Mouse (Mus musculus): ENCODE measurements around the gene Barx2. TPM values are rescaled to one million over a fixed set of nuclear protein-coding genes. Genes with fewer than 3 reads are reported as not detected.

Gene Barx2
- polyA plus RNA-seq, 1 experiment from 2014 or later = 6.1 TPM

GRCm38 (mm10) chr9:31850706-31851105 lies 62.6 kb downstream of the Barx2 start:
- no peaks in the 10 kb centered on the region for H3K36me3 ChIP-seq
- no peak overlapping the region for H3K4me2 ChIP-seq

DNA sequence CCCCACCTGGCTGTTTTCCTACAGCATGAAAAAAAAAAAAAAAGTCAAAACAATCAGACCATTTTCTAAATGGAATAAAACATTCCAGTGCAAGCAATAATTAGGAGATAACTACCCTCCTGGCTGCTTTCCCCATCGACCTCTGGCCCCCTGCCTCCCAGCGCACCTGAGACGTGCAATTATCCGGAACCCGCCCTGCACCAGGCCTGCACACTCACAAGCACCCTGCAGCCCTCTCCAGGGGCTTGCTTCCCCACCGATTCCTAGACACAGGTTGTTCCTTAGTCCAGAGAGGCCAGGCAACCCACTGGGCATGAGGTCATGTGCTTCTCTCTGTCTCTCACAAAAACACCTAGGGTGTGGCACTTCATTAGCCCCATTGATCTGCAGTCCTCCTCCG lies 63.9 kb downstream of the Barx2 start:
- H3K27ac ChIP-seq = no peak overlapping the region
- no peaks in the 10 kb centered on the region for H3K36me3 ChIP-seq
- no peaks in the 10 kb centered on the region for H3K9me3 ChIP-seq
- no peaks in the 10 kb centered on the region for H3K4me1 ChIP-seq
- H3K4me3 ChIP-seq = no peak overlapping the region
- H3K9ac ChIP-seq = no peak overlapping the region
- no peaks in the 10 kb centered on the region for H3K27me3 ChIP-seq
- no peak for ATAC-seq (ENCODE audit: insufficient number of reproducible peaks, low FRiP score, low TSS enrichment, low read depth)
- 54% methylated on average over 7 of the region's 7 CpGs for WGBS
- no peak overlapping the region for H3K4me2 ChIP-seq

More at GRCm38 (mm10) chr9:31850706-31851105, 62.6 kb downstream of the Barx2 start:
- H3K9ac ChIP-seq = no peak overlapping the region
- no peaks in the 10 kb centered on the region for H3K9me3 ChIP-seq
- no peak for ATAC-seq (ENCODE audit: insufficient number of reproducible peaks, low FRiP score, low TSS enrichment, low read depth)
- H3K27ac ChIP-seq = no peak overlapping the region
- 82% methylated on average over 4 of the region's 4 CpGs for WGBS
- H3K27me3 ChIP-seq = no peaks in the 10 kb centered on the region
- no peak overlapping the region for H3K4me3 ChIP-seq
- H3K4me1 ChIP-seq = no peaks in the 10 kb centered on the region

DNA sequence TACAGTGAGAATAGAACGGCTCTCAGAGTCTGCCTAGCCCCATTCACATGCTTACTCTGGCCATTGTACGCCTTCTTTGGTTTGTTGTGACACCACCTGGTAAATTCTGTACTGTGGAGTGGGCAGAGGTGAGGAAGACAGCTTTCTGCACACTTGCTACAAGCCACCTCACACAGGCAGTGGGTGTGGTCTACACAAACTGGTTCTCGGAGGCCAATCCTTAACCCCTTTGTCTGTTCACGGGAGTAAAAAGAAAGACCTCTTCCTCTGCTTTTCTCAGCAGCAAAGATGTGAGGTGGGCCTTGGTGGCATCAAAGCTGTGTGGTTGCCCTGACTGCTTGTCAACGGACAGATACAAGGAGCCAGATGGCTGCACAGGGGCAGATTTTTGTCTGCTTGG lies 68.6 kb downstream of the Barx2 start:
- Histone ChIP-seq H3K27ac (no peak overlapping the region), H3K4me2 (no peak overlapping the region), H3K4me1 (no peaks in the 10 kb centered on the region), H3K27me3 (no peaks in the 10 kb centered on the region), H3K36me3 (no peaks in the 10 kb centered on the region), H3K9ac (no peak overlapping the region), H3K4me3 (no peak overlapping the region), H3K9me3 (no peaks in the 10 kb centered on the region)
- ATAC-seq (ENCODE audit: insufficient number of reproducible peaks, low FRiP score, low TSS enrichment, low read depth) = no peak
- WGBS = 65% methylated on average over 5 of the region's 5 CpGs

- Histone ChIP-seq H3K9me3 (no peaks in the 10 kb centered on the region), H3K4me1 (peaks cover 4% of the 10 kb centered on the region; the same call in 1 of the 2 replicates), H3K4me2 (no peak overlapping the region), H3K27me3 (no peaks in the 10 kb centered on the region), H3K9ac (no peak overlapping the region), H3K4me3 (no peak overlapping the region), H3K36me3 (no peaks in the 10 kb centered on the region), H3K27ac (no peak overlapping the region)
- no peak for ATAC-seq (ENCODE audit: insufficient number of reproducible peaks, low FRiP score, low TSS enrichment, low read depth)
- 50% methylated on average over 10 of the region's 10 CpGs for WGBS
Observed at GRCm38 (mm10) chr9:31841108-31841815, 72.0 kb downstream of the Barx2 start.

- Histone ChIP-seq H3K36me3 (no peaks in the 10 kb centered on the region), H3K4me2 (no peak overlapping the region), H3K27me3 (no peaks in the 10 kb centered on the region), H3K9me3 (no peaks in the 10 kb centered on the region), H3K9ac (no peak overlapping the region), H3K4me1 (peaks cover 4% of the 10 kb centered on the region; the same call in 1 of the 2 replicates), H3K27ac (no peak overlapping the region), H3K4me3 (no peak overlapping the region)
- no peak for ATAC-seq (ENCODE audit: insufficient number of reproducible peaks, low FRiP score, low TSS enrichment, low read depth)
- 86% methylated on average over 4 of the region's 4 CpGs for WGBS
Observed at GRCm38 (mm10) chr9:31840571-31840970, 72.7 kb downstream of the Barx2 start.

- 67% methylated on average over 3 of the region's 3 CpGs for WGBS
- Histone ChIP-seq H3K9ac (no peak overlapping the region), H3K27ac (no peak overlapping the region), H3K4me3 (no peak overlapping the region), H3K36me3 (no peaks in the 10 kb centered on the region), H3K4me2 (no peak overlapping the region), H3K9me3 (no peaks in the 10 kb centered on the region), H3K4me1 (peaks cover 4% of the 10 kb centered on the region; the same call in 1 of the 2 replicates), H3K27me3 (no peaks in the 10 kb centered on the region)
- ATAC-seq (ENCODE audit: insufficient number of reproducible peaks, low FRiP score, low TSS enrichment, low read depth) = no peak
Observed at GRCm38 (mm10) chr9:31840037-31840436, 73.2 kb downstream of the Barx2 start.

DNA sequence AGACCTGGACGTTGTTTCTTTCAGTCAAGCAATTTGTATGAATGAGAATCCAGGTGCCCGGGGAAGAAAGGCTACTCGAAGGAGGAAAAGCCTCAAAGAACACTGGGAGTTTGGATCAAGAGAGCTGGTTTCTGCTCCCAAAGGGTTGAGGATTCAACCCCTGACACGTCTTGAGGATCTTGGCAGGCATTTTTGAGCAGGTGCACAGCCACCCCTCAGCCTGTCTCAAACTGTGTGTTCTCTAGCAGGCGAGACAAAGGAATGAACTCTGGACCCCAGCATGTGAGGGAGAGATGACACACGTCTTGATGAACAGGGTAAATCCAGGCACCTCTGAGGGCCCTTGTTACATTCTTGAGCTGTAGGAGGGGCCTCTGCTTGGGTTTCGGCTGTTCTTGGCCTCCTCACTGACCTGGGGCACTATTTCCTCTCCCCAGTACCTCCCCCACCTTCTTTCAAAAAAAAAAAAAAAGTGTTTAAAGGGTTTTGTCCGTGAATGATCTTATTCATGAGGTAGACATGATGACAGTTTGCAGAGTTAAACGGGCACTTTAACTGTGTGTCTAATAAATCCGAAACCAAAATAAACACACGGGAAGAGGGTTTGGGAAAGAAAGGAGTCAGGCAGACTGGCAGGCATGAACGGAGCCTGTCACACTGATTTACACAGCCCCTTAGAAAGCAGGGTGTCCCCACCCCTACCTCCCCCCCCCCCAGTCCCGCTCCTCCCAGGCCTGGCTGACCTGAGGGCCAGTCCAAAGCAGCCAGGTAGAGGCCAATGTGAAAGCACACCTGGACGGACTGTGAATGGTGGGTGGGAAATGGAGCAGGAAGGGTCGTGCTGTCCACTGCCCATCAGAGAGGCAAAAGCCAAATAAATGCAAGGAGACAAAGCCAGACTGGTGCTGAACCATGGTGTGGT lies 73.9 kb downstream of the Barx2 start:
- WGBS = 36% methylated on average over 15 of the region's 15 CpGs
- Histone ChIP-seq H3K36me3 (no peaks in the 10 kb centered on the region), H3K9me3 (no peaks in the 10 kb centered on the region), H3K27ac (no peak overlapping the region), H3K27me3 (no peaks in the 10 kb centered on the region), H3K4me3 (no peak overlapping the region), H3K9ac (no peak overlapping the region), H3K4me2 (no peak overlapping the region), H3K4me1 (peaks cover 4% of the 10 kb centered on the region; the same call in 1 of the 2 replicates)
- no peak for ATAC-seq (ENCODE audit: insufficient number of reproducible peaks, low FRiP score, low TSS enrichment, low read depth)

DNA sequence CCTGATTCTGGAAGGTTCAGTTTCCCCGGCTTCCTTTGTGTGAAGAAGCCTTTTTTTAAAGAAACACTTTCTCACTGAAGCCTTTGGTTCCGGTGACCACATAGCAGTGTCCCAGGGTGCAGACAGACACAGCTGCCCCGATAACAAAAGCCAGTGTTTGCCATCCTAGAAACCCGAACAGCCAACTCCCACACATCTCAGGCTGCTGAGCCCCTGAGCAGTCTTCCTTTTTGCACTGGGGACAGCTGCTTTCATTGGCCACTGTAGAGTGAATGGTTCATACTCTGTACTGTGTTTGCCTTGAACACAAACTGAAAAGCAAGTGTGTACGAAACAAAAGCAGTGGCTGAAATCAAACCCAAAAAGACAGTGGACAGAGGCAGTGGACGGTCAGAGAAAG lies 75.2 kb downstream of the Barx2 start:
- H3K4me2 ChIP-seq = no peak overlapping the region
- H3K4me3 ChIP-seq = no peak overlapping the region
- H3K27ac ChIP-seq = no peak overlapping the region
- no peak for ATAC-seq (ENCODE audit: insufficient number of reproducible peaks, low FRiP score, low TSS enrichment, low read depth)
- H3K4me1 ChIP-seq = peaks cover 4% of the 10 kb centered on the region; the same call in 1 of the 2 replicates
- WGBS = 71% methylated on average over 6 of the region's 6 CpGs
- H3K27me3 ChIP-seq = no peaks in the 10 kb centered on the region
- no peaks in the 10 kb centered on the region for H3K9me3 ChIP-seq
- H3K9ac ChIP-seq = no peak overlapping the region
- H3K36me3 ChIP-seq = no peaks in the 10 kb centered on the region

- 74% methylated on average over 2 of the region's 2 CpGs for WGBS
- no peak for ATAC-seq (ENCODE audit: insufficient number of reproducible peaks, low FRiP score, low TSS enrichment, low read depth)
Observed at GRCm38 (mm10) chr9:31808753-31809152, 104.5 kb downstream of the Barx2 start.

GRCm38 (mm10) chr9:31802641-31803040 lies 110.6 kb downstream of the Barx2 start:
- H3K4me2 ChIP-seq = no peak overlapping the region
- no peak for ATAC-seq (ENCODE audit: insufficient number of reproducible peaks, low FRiP score, low TSS enrichment, low read depth)

More at GRCm38 (mm10) chr9:31808753-31809152, 104.5 kb downstream of the Barx2 start:
- Histone ChIP-seq H3K27ac (no peak overlapping the region), H3K36me3 (no peaks in the 10 kb centered on the region), H3K9me3 (no peaks in the 10 kb centered on the region), H3K4me2 (no peak overlapping the region), H3K4me3 (no peak overlapping the region), H3K4me1 (no peaks in the 10 kb centered on the region), H3K27me3 (no peaks in the 10 kb centered on the region), H3K9ac (no peak overlapping the region)

More at GRCm38 (mm10) chr9:31802641-31803040, 110.6 kb downstream of the Barx2 start:
- Histone ChIP-seq H3K36me3 (no peaks in the 10 kb centered on the region), H3K27ac (no peak overlapping the region), H3K4me1 (no peaks in the 10 kb centered on the region), H3K27me3 (no peaks in the 10 kb centered on the region), H3K9ac (no peak overlapping the region), H3K9me3 (no peaks in the 10 kb centered on the region), H3K4me3 (no peak overlapping the region)
- 91% methylated on average over 1 of the region's 1 CpGs for WGBS

All from limb, embryonic 15.5 days (tissue).